Mouse (Mus musculus) kidney, adult 2 months (tissue): Measurements from ENCODE around the gene Gnb5.
A peak's percentile ranks its signal among the peaks of the same experiment; 100 is the strongest.

Experiments used
- CTCF ChIP-seq: fragments of 200-500 bp; conservative IDR thresholded peaks from 2 replicates; pipeline ENCODE4 v1.5.1; 2011; ENCODE audit warnings: low read depth, mild to moderate bottlenecking, control low read depth, low read length, moderate library complexity, mixed read lengths; ENCODE audit not compliant: insufficient read depth, insufficient read length
- POLR2A ChIP-seq: fragments of 200-500 bp; IDR thresholded peaks from one replicate; pipeline ENCODE4 v1.6.1; 2011; ENCODE audit warnings: low read depth, low read length, control low read depth

DNA sequence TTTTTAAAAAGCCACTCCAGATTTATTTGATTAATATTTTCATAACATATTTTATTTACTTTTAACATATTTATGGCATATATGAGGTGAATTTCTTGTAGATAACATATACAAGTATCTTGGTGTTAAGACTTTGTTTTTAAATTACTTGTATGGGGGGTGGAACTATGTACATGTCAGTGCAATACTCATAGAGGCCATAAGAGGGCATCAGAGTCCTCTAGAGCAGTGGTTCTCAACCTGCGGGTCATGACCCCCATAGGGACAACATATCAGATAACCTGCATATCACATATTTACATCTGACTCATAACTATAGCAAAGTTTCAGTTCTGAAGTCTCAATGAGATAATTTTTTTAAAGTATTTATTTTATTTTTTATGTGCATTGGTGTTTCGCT lies 6.7 kb upstream of the Gnb5 start:
- TF ChIP-seq CTCF (0 out of 2 replicates have a peak, but pooled peaks have one; percentile 27), POLR2A (no peak)
